Mouse (Mus musculus): ENCODE data around the gene Rpl7a.
A peak's percentile ranks its signal among the peaks of the same experiment; 100 is the strongest.
"Not testable (repeated sequence)": the region's sequence is repeated elsewhere in the genome, so short reads cannot be mapped to it uniquely, and the experiment has no call there.

Gene Rpl7a

GRCm38 (mm10) chr2:26910124-26910993, at the start of gene Rpl7a, which contains the start of gene Med22:
Rpl7a (plus strand) TSS chr2:26910764.
Med22 (minus strand) TSS chr2:26910677.
- DNase-seq, result peak; percentile 100

- no peak for DNase-seq
Observed at GRCm38 (mm10) chr2:26862856-26863255, 47.7 kb upstream of the Rpl7a start.

GRCm38 (mm10) chr2:26864879-26865278, 45.7 kb upstream of the Rpl7a start, which contains the start of gene Abo:
Abo (minus strand) TSS chr2:26864979.
- no peak for DNase-seq

GRCm38 (mm10) chr2:26870666-26871065, 39.9 kb upstream of the Rpl7a start:
- no peak for DNase-seq

- no peak for DNase-seq
Observed at GRCm38 (mm10) chr2:26878571-26878970, 32.0 kb upstream of the Rpl7a start.

GRCm38 (mm10) chr2:26885541-26885940, 25.0 kb upstream of the Rpl7a start:
- not testable (repeated sequence) for DNase-seq

- DNase-seq, result not testable (repeated sequence)
Observed at GRCm38 (mm10) chr2:26886170-26886569, 24.4 kb upstream of the Rpl7a start.

- DNase-seq, result no peak
Observed at GRCm38 (mm10) chr2:26895898-26896297, 14.7 kb upstream of the Rpl7a start.

- no peak for DNase-seq
Observed at GRCm38 (mm10) chr2:26900731-26901130, 9.8 kb upstream of the Rpl7a start.

- DNase-seq, result no peak
Observed at GRCm38 (mm10) chr2:26901834-26902400, 8.6 kb upstream of the Rpl7a start.

GRCm38 (mm10) chr2:26902467-26903220, 7.9 kb upstream of the Rpl7a start, which contains the start of gene Surf6:
Surf6 (minus strand) TSS chr2:26902879.
- peak; percentile 95 to 97 for DNase-seq

- DNase-seq, result no peak
Observed at GRCm38 (mm10) chr2:26903311-26903710, 7.3 kb upstream of the Rpl7a start.

GRCm38 (mm10) chr2:26905936-26906335, 4.6 kb upstream of the Rpl7a start:
- peak in 1 of 2 experiments; percentile 4 for DNase-seq

- no peak for DNase-seq
Observed at GRCm38 (mm10) chr2:26906431-26906830, 4.1 kb upstream of the Rpl7a start.

- peak; percentile 57 to 75 for DNase-seq
Observed at GRCm38 (mm10) chr2:26907109-26907508, 3.5 kb upstream of the Rpl7a start.

- DNase-seq, result no peak
Observed at GRCm38 (mm10) chr2:26908710-26909386, 1.7 kb upstream of the Rpl7a start.

- no peak for DNase-seq
Observed at GRCm38 (mm10) chr2:26909387-26909784, 1.2 kb upstream of the Rpl7a start.

GRCm38 (mm10) chr2:26910994-26911765, 616 bp downstream of the Rpl7a start:
- peak in 1 of 2 experiments; percentile 79 for DNase-seq

GRCm38 (mm10) chr2:26912253-26912770, 1.7 kb downstream of the Rpl7a start:
- no peak for DNase-seq

- no peak for DNase-seq
Observed at GRCm38 (mm10) chr2:26913416-26914147, 3.0 kb downstream of the Rpl7a start.

All from lung, postnatal 4 days (tissue).